Mouse (Mus musculus) layer of hippocampus, adult 8-10 months (tissue): Measurements from ENCODE around the gene Rabgef1. TPM values are rescaled to one million over a fixed set of nuclear protein-coding genes. Genes with fewer than 3 reads are reported as not detected.

Experiments
- DNase-seq, 2 experiments: peaks; one replicate each; pipeline ENCODE4 v3.0.0; 2022; ENCODE audit warnings: low spot score in 2 of 2
- total RNA-seq, 4 experiments: library from RNA; stranded (reverse); gene quantifications; 2 replicates each; pipeline ENCODE4 v1.2.4; 2022

The Rabgef1 gene
- 10 to 100 TPM; 48.9 to 51.9 (median 49.3) TPM for total RNA-seq

- peak; percentile 89 to 90 for DNase-seq
Observed at GRCm38 (mm10) chr5:130171423-130171954, at the start of gene Rabgef1. Gene Rabgef1 (plus strand): TSS chr5:130171798.

GRCm38 (mm10) chr5:130122355-130122754 lies 49.2 kb upstream of the Rabgef1 start:
- DNase-seq, result no peak

- DNase-seq, result no peak
Observed at GRCm38 (mm10) chr5:130124271-130124670, 47.3 kb upstream of the Rabgef1 start.

GRCm38 (mm10) chr5:130128686-130129523 lies 42.7 kb upstream of the Rabgef1 start:
- no peak for DNase-seq

- DNase-seq, result no peak
Observed at GRCm38 (mm10) chr5:130129524-130129793, 42.1 kb upstream of the Rabgef1 start.

- DNase-seq, result no peak
Observed at GRCm38 (mm10) chr5:130136597-130136996, 35.0 kb upstream of the Rabgef1 start.

GRCm38 (mm10) chr5:130139393-130139792 lies 32.2 kb upstream of the Rabgef1 start:
- DNase-seq, result peak; percentile 60 to 87

GRCm38 (mm10) chr5:130141138-130141537 lies 30.5 kb upstream of the Rabgef1 start:
- DNase-seq, result no peak

- DNase-seq, result no peak
Observed at GRCm38 (mm10) chr5:130142041-130142440, 29.6 kb upstream of the Rabgef1 start.

GRCm38 (mm10) chr5:130143101-130143500 lies 28.5 kb upstream of the Rabgef1 start:
- no peak for DNase-seq

GRCm38 (mm10) chr5:130143977-130144333 lies 27.6 kb upstream of the Rabgef1 start:
- DNase-seq, result peak; percentile 72 to 80

GRCm38 (mm10) chr5:130144334-130145312 lies 27.0 kb upstream of the Rabgef1 start, which contains the start of gene Kctd7:
Gene Kctd7 (plus strand): TSS chr5:130144861.
- peak; percentile 98 to 99 for DNase-seq

- no peak for DNase-seq
Observed at GRCm38 (mm10) chr5:130145961-130146360, 25.6 kb upstream of the Rabgef1 start.

- no peak for DNase-seq
Observed at GRCm38 (mm10) chr5:130149726-130150310, 21.8 kb upstream of the Rabgef1 start.

- no peak for DNase-seq
Observed at GRCm38 (mm10) chr5:130154286-130154685, 17.3 kb upstream of the Rabgef1 start.

- no peak for DNase-seq
Observed at GRCm38 (mm10) chr5:130158545-130158944, 13.1 kb upstream of the Rabgef1 start.

GRCm38 (mm10) chr5:130159761-130160201 lies 11.8 kb upstream of the Rabgef1 start:
- DNase-seq, result no peak

GRCm38 (mm10) chr5:130163670-130164069 lies 7.9 kb upstream of the Rabgef1 start:
- peak; percentile 51 to 85 for DNase-seq

GRCm38 (mm10) chr5:130165213-130165612 lies 6.4 kb upstream of the Rabgef1 start:
- DNase-seq, result no peak

- DNase-seq, result no peak
Observed at GRCm38 (mm10) chr5:130169109-130169508, 2.5 kb upstream of the Rabgef1 start.

GRCm38 (mm10) chr5:130170666-130171422 lies 754 bp upstream of the Rabgef1 start:
- DNase-seq, result no peak
